Mouse (Mus musculus): ENCODE measurements at regions not wholly inside any gene's neighbourhood (a gene's known extent, or its start where the extent isn't known, plus 50 kb on each side); places are given as distances from the start of the nearest gene placed in this dataset.

- TF ChIP-seq CTCF (conservative IDR thresholded peaks at IDR 0.05) = no peak
- DNase-seq (ENCODE audit: low spot score in 2 of 2) = no peak
- H3K4me3 ChIP-seq = no peak overlapping the region
- no peak overlapping the region for H3K27ac ChIP-seq
These were observed 272.9 kb downstream of the Cox7c start for GRCm38 (mm10) chr13:85773848-85774247.

GRCm38 (mm10) chr13:85771027-85771681 is 275.6 kb downstream of the Cox7c start:
- no peak for DNase-seq (ENCODE audit: low spot score in 2 of 2)
- Histone ChIP-seq H3K27ac (no peak overlapping the region), H3K4me3 (no peak overlapping the region)
- TF ChIP-seq CTCF (conservative IDR thresholded peaks at IDR 0.05) = no peak

DNA sequence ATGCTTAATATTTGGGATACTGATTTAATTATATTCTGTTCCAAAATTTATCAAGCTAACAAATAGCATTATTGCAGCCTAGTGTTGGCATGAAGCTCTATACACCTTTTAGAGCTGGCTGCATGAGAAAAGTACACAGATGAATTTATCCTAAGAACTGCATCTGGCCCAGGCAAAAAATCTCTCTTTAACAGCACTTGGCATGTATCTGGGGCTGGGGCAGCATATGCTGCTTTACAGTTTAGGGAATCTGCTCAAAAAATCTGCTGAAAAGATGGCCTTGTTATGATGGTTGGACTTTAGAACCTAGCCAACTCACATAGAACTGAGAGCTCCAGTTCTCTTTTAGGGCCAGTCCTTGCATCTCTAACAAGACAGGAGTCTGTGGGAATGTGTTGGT is 276.2 kb downstream of the Cox7c start:
- Histone ChIP-seq H3K27ac (no peak overlapping the region), H3K4me3 (no peak overlapping the region)
- DNase-seq (ENCODE audit: low spot score in 2 of 2) = peak; percentile 9 to 22
- TF ChIP-seq CTCF (conservative IDR thresholded peaks at IDR 0.05) = no peak

DNA sequence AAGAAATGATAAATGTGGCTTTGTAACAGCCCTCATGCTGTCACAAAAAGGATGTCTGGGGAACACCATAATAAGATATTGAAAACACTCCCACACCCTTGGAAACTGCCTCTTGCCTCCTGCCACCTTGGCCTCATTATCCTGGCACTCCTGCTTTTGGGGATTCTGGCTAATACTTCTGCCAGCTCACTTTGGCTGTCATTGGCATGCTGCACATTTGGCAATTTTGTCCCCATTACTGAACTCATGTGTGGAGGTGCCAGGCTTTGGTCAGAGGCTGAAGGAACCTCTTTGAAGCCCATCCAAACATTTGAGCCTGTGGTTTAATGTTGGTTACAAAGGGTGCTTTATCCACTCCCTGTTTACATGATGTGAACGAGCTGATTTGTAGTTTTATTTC is 278.2 kb downstream of the Cox7c start:
- TF ChIP-seq CTCF (conservative IDR thresholded peaks at IDR 0.05) = no peak
- H3K27ac ChIP-seq = no peak overlapping the region
- peak; percentile 17 to 22 for DNase-seq (ENCODE audit: low spot score in 2 of 2)

DNA sequence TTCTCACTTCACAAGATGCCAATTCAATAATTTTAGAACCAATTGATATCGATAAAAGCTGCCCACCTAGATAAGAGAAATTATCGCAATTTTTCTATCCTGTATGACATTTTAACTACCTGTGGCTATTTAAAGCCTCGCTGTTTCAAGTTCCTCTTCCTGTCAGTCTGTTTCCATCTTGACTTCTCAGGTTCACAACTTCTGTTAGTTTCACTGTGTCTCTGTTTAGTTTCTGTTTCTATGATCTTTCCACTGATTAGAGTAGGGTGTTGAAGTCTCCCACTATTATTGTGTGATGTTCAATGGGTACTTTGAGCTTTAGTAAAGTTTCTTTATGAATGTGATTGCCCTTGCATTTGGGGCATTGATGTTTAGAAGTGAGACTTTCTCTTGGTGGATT is 322.1 kb downstream of the Cox7c start:
- H3K4me3 ChIP-seq = no peak overlapping the region
- no peak for DNase-seq (ENCODE audit: low spot score in 2 of 2)

More for the DNA sequence above, 278.2 kb downstream of the Cox7c start:
- H3K4me3 ChIP-seq = no peak overlapping the region

GRCm38 (mm10) chr13:85724105-85724504 is 322.6 kb downstream of the Cox7c start:
- Histone ChIP-seq H3K4me3 (no peak overlapping the region), H3K27ac (no peak overlapping the region)
- DNase-seq (ENCODE audit: low spot score in 2 of 2) = no peak
- no peak for TF ChIP-seq CTCF (conservative IDR thresholded peaks at IDR 0.05)

More for the DNA sequence above, 322.1 kb downstream of the Cox7c start:
- TF ChIP-seq CTCF (conservative IDR thresholded peaks at IDR 0.05) = no peak
- H3K27ac ChIP-seq = no peak overlapping the region

GRCm38 (mm10) chr13:85720314-85720713 is 326.4 kb downstream of the Cox7c start:
- DNase-seq (ENCODE audit: low spot score in 2 of 2) = no peak
- H3K27ac ChIP-seq = no peak overlapping the region
- TF ChIP-seq CTCF (conservative IDR thresholded peaks at IDR 0.05) = no peak
- H3K4me3 ChIP-seq = no peak overlapping the region

- H3K27ac ChIP-seq = no peak overlapping the region
- no peak for TF ChIP-seq CTCF (conservative IDR thresholded peaks at IDR 0.05)
- peak in 1 of 2 experiments; percentile 8 for DNase-seq (ENCODE audit: low spot score in 2 of 2)
- H3K4me3 ChIP-seq = no peak overlapping the region
These were observed 330.7 kb downstream of the Cox7c start for GRCm38 (mm10) chr13:85715883-85716498.

GRCm38 (mm10) chr13:85692374-85692773 is 354.3 kb downstream of the Cox7c start:
- TF ChIP-seq CTCF (conservative IDR thresholded peaks at IDR 0.05) = no peak
- H3K4me3 ChIP-seq = no peak overlapping the region
- H3K27ac ChIP-seq = no peak overlapping the region
- no peak for DNase-seq (ENCODE audit: low spot score in 2 of 2)

All from layer of hippocampus, adult 2 months (tissue).